Mouse (Mus musculus): ENCODE measurements at regions not wholly inside any gene's neighbourhood (a gene's known extent, or its start where the extent isn't known, plus 50 kb on each side); places are given as distances from the start of the nearest gene placed in this dataset.

GRCm38 (mm10) chr10:98665936-98666505 is 248.2 kb upstream of the Atp2b1 start:
- no peak for DNase-seq

GRCm38 (mm10) chr10:98667728-98668127 is 246.5 kb upstream of the Atp2b1 start:
- DNase-seq, result no peak

- DNase-seq, result no peak
Measured at GRCm38 (mm10) chr10:98674131-98674530, 240.1 kb upstream of the Atp2b1 start.

- no peak for DNase-seq
Measured at GRCm38 (mm10) chr10:98676907-98677306, 237.3 kb upstream of the Atp2b1 start.

- no peak for DNase-seq
Measured at GRCm38 (mm10) chr10:98678234-98678633, 236.0 kb upstream of the Atp2b1 start.

GRCm38 (mm10) chr10:98682436-98682835 is 231.8 kb upstream of the Atp2b1 start:
- DNase-seq, result no peak

- no peak for DNase-seq
Measured at GRCm38 (mm10) chr10:98684195-98684594, 230.0 kb upstream of the Atp2b1 start.

- DNase-seq, result no peak
Measured at GRCm38 (mm10) chr10:98684707-98685106, 229.5 kb upstream of the Atp2b1 start.

GRCm38 (mm10) chr10:98685739-98686138 is 228.5 kb upstream of the Atp2b1 start:
- DNase-seq, result no peak

- DNase-seq, result no peak
Measured at GRCm38 (mm10) chr10:98686370-98686769, 227.8 kb upstream of the Atp2b1 start.

- DNase-seq, result no peak
Measured at GRCm38 (mm10) chr10:98691816-98692215, 222.4 kb upstream of the Atp2b1 start.

GRCm38 (mm10) chr10:98694690-98695370 is 219.4 kb upstream of the Atp2b1 start:
- no peak for DNase-seq

- no peak for DNase-seq
Measured at GRCm38 (mm10) chr10:98695371-98695725, 218.9 kb upstream of the Atp2b1 start.

- DNase-seq, result peak; percentile 67
Measured at GRCm38 (mm10) chr10:98697866-98698265, 216.3 kb upstream of the Atp2b1 start.

- DNase-seq, result no peak
Measured at GRCm38 (mm10) chr10:98699579-98699978, 214.6 kb upstream of the Atp2b1 start.

- DNase-seq, result no peak
Measured at GRCm38 (mm10) chr10:98700407-98700806, 213.8 kb upstream of the Atp2b1 start.

- no peak for DNase-seq
Measured at GRCm38 (mm10) chr10:98701285-98701684, 212.9 kb upstream of the Atp2b1 start.

- peak; percentile 70 for DNase-seq
Measured at GRCm38 (mm10) chr10:98702470-98703215, 211.6 kb upstream of the Atp2b1 start.

GRCm38 (mm10) chr10:98703642-98704293 is 210.4 kb upstream of the Atp2b1 start:
- no peak for DNase-seq

- no peak for DNase-seq
Measured at GRCm38 (mm10) chr10:98704559-98704958, 209.6 kb upstream of the Atp2b1 start.

- no peak for DNase-seq
Measured at GRCm38 (mm10) chr10:98717856-98718255, 196.3 kb upstream of the Atp2b1 start.

- DNase-seq, result no peak
Measured at GRCm38 (mm10) chr10:98718706-98719105, 195.5 kb upstream of the Atp2b1 start.

- no peak for DNase-seq
Measured at GRCm38 (mm10) chr10:98720256-98721005, 193.8 kb upstream of the Atp2b1 start.
